Mouse (Mus musculus): ENCODE results near the gene Dync1li1. TPM values are rescaled to one million over a fixed set of nuclear protein-coding genes. Genes with fewer than 3 reads are reported as not detected.

The Dync1li1 gene
- polyA plus RNA-seq, 1 experiment from 2014 or later: 52.2 TPM

GRCm38 (mm10) chr9:114671946-114672345 lies 16.6 kb upstream of the Dync1li1 start:
- H3K4me1 ChIP-seq (ENCODE audit: control insufficient read depth, insufficient read depth, low read length): peaks cover 7% of the 10 kb centered on the region; the same call in 1 of the 2 replicates
- no peaks in the 10 kb centered on the region for H3K9me3 ChIP-seq (ENCODE audit: control insufficient read depth, low read length)
- H3K27me3 ChIP-seq (replicated peaks; ENCODE audit: control insufficient read depth, insufficient read depth, low read length): no peaks in the 10 kb centered on the region
- H3K27ac ChIP-seq (ENCODE audit: low read length): no peak overlapping the region
- 68% methylated on average over 1 of the region's 1 CpGs for WGBS
- no peak for ATAC-seq
- H3K4me2 ChIP-seq (ENCODE audit: low read depth, low read length): no peak overlapping the region
- H3K4me3 ChIP-seq (ENCODE audit: low read length): no peak overlapping the region
- H3K36me3 ChIP-seq (ENCODE audit: control insufficient read depth, insufficient read depth, low read length): no peaks in the 10 kb centered on the region
- no peak overlapping the region for H3K9ac ChIP-seq (ENCODE audit: low read depth, low read length)

- Histone ChIP-seq H3K9me3 (ENCODE audit: control insufficient read depth, low read length) (no peaks in the 10 kb centered on the region), H3K4me3 (ENCODE audit: low read length) (peak overlapping the region; percentile 36), H3K36me3 (ENCODE audit: control insufficient read depth, insufficient read depth, low read length) (no peaks in the 10 kb centered on the region), H3K27me3 (replicated peaks; ENCODE audit: control insufficient read depth, insufficient read depth, low read length) (no peaks in the 10 kb centered on the region), H3K9ac (ENCODE audit: low read depth, low read length) (peak overlapping the region; percentile 64), H3K4me1 (ENCODE audit: control insufficient read depth, insufficient read depth, low read length) (peaks cover 7% of the 10 kb centered on the region; the same call in 1 of the 2 replicates), H3K27ac (ENCODE audit: low read length) (no peak overlapping the region), H3K4me2 (ENCODE audit: low read depth, low read length) (peak overlapping the region; percentile 75)
- peak; percentile 63 for ATAC-seq
- 5% methylated on average over 24 of the region's 24 CpGs for WGBS
Measured at GRCm38 (mm10) chr9:114672703-114673561, 15.7 kb upstream of the Dync1li1 start.

GRCm38 (mm10) chr9:114673626-114674025 lies 15.0 kb upstream of the Dync1li1 start:
- 48% methylated on average over 2 of the region's 2 CpGs for WGBS

GRCm38 (mm10) chr9:114678576-114678975 lies 10.0 kb upstream of the Dync1li1 start:
- Histone ChIP-seq H3K36me3 (ENCODE audit: control insufficient read depth, insufficient read depth, low read length) (no peaks in the 10 kb centered on the region), H3K9me3 (ENCODE audit: control insufficient read depth, low read length) (no peaks in the 10 kb centered on the region), H3K27ac (ENCODE audit: low read length) (no peak overlapping the region), H3K4me1 (ENCODE audit: control insufficient read depth, insufficient read depth, low read length) (no peaks in the 10 kb centered on the region; the same call in 1 of the 2 replicates), H3K9ac (ENCODE audit: low read depth, low read length) (no peak overlapping the region), H3K4me3 (ENCODE audit: low read length) (no peak overlapping the region), H3K27me3 (replicated peaks; ENCODE audit: control insufficient read depth, insufficient read depth, low read length) (no peaks in the 10 kb centered on the region), H3K4me2 (ENCODE audit: low read depth, low read length) (no peak overlapping the region)
- 85% methylated on average over 5 of the region's 5 CpGs for whole genome bisulfite sequencing
- ATAC-seq: no peak

More at GRCm38 (mm10) chr9:114673626-114674025, 15.0 kb upstream of the Dync1li1 start:
- Histone ChIP-seq H3K27me3 (replicated peaks; ENCODE audit: control insufficient read depth, insufficient read depth, low read length) (no peaks in the 10 kb centered on the region), H3K36me3 (ENCODE audit: control insufficient read depth, insufficient read depth, low read length) (no peaks in the 10 kb centered on the region), H3K9ac (ENCODE audit: low read depth, low read length) (no peak overlapping the region), H3K9me3 (ENCODE audit: control insufficient read depth, low read length) (no peaks in the 10 kb centered on the region), H3K4me2 (ENCODE audit: low read depth, low read length) (no peak overlapping the region), H3K27ac (ENCODE audit: low read length) (no peak overlapping the region), H3K4me1 (ENCODE audit: control insufficient read depth, insufficient read depth, low read length) (peaks cover 7% of the 10 kb centered on the region; the same call in 1 of the 2 replicates), H3K4me3 (ENCODE audit: low read length) (no peak overlapping the region)
- no peak for ATAC-seq

- H3K9ac ChIP-seq (ENCODE audit: low read depth, low read length): no peak overlapping the region
- H3K4me2 ChIP-seq (ENCODE audit: low read depth, low read length): no peak overlapping the region
- no peaks in the 10 kb centered on the region for H3K36me3 ChIP-seq (ENCODE audit: control insufficient read depth, insufficient read depth, low read length)
- 87% methylated on average over 5 of the region's 5 CpGs for WGBS
- H3K27ac ChIP-seq (ENCODE audit: low read length): no peak overlapping the region
- H3K4me1 ChIP-seq (ENCODE audit: control insufficient read depth, insufficient read depth, low read length): no peaks in the 10 kb centered on the region
- ATAC-seq: no peak
- H3K9me3 ChIP-seq (ENCODE audit: control insufficient read depth, low read length): no peaks in the 10 kb centered on the region
- H3K4me3 ChIP-seq (ENCODE audit: low read length): no peak overlapping the region
- H3K27me3 ChIP-seq (replicated peaks; ENCODE audit: control insufficient read depth, insufficient read depth, low read length): no peaks in the 10 kb centered on the region
Measured at GRCm38 (mm10) chr9:114679944-114680343, 8.6 kb upstream of the Dync1li1 start.

- WGBS: 76% methylated on average over 6 of the region's 6 CpGs
- H3K4me2 ChIP-seq (ENCODE audit: low read depth, low read length): no peak overlapping the region
- H3K9ac ChIP-seq (ENCODE audit: low read depth, low read length): no peak overlapping the region
- no peak overlapping the region for H3K27ac ChIP-seq (ENCODE audit: low read length)
- H3K4me3 ChIP-seq (ENCODE audit: low read length): no peak overlapping the region
- no peak for ATAC-seq
- H3K4me1 ChIP-seq (ENCODE audit: control insufficient read depth, insufficient read depth, low read length): no peaks in the 10 kb centered on the region
- no peaks in the 10 kb centered on the region for H3K9me3 ChIP-seq (ENCODE audit: control insufficient read depth, low read length)
- H3K36me3 ChIP-seq (ENCODE audit: control insufficient read depth, insufficient read depth, low read length): no peaks in the 10 kb centered on the region
- H3K27me3 ChIP-seq (replicated peaks; ENCODE audit: control insufficient read depth, insufficient read depth, low read length): no peaks in the 10 kb centered on the region
Measured at GRCm38 (mm10) chr9:114680531-114680930, 8.1 kb upstream of the Dync1li1 start.

GRCm38 (mm10) chr9:114682193-114682592 lies 6.4 kb upstream of the Dync1li1 start:
- Histone ChIP-seq H3K9me3 (ENCODE audit: control insufficient read depth, low read length) (no peaks in the 10 kb centered on the region), H3K4me2 (ENCODE audit: low read depth, low read length) (no peak overlapping the region), H3K4me3 (ENCODE audit: low read length) (no peak overlapping the region), H3K36me3 (ENCODE audit: control insufficient read depth, insufficient read depth, low read length) (no peaks in the 10 kb centered on the region), H3K9ac (ENCODE audit: low read depth, low read length) (no peak overlapping the region), H3K27me3 (replicated peaks; ENCODE audit: control insufficient read depth, insufficient read depth, low read length) (no peaks in the 10 kb centered on the region), H3K27ac (ENCODE audit: low read length) (no peak overlapping the region), H3K4me1 (ENCODE audit: control insufficient read depth, insufficient read depth, low read length) (no peaks in the 10 kb centered on the region; the same call in 1 of the 2 replicates)
- WGBS: 77% methylated on average over 4 of the region's 4 CpGs
- no peak for ATAC-seq

- H3K27me3 ChIP-seq (replicated peaks; ENCODE audit: control insufficient read depth, insufficient read depth, low read length): no peaks in the 10 kb centered on the region
- H3K27ac ChIP-seq (ENCODE audit: low read length): peak overlapping the region; percentile 85
- no peaks in the 10 kb centered on the region for H3K36me3 ChIP-seq (ENCODE audit: control insufficient read depth, insufficient read depth, low read length)
- H3K9ac ChIP-seq (ENCODE audit: low read depth, low read length): no peak overlapping the region
- no peak overlapping the region for H3K4me2 ChIP-seq (ENCODE audit: low read depth, low read length)
- H3K4me1 ChIP-seq (ENCODE audit: control insufficient read depth, insufficient read depth, low read length): peaks cover 12% of the 10 kb centered on the region
- no peak overlapping the region for H3K4me3 ChIP-seq (ENCODE audit: low read length)
- ATAC-seq: peak; percentile 12; the same call in 1 of the 2 replicates
- WGBS: 50% methylated on average over 7 of the region's 7 CpGs
- H3K9me3 ChIP-seq (ENCODE audit: control insufficient read depth, low read length): no peaks in the 10 kb centered on the region
Measured at GRCm38 (mm10) chr9:114686245-114686644, 2.3 kb upstream of the Dync1li1 start.

- H3K4me3 ChIP-seq (ENCODE audit: low read length): peak overlapping the region; percentile 99; the same call in 1 of the 2 replicates
- H3K9me3 ChIP-seq (ENCODE audit: control insufficient read depth, low read length): no peaks in the 10 kb centered on the region
- H3K36me3 ChIP-seq (ENCODE audit: control insufficient read depth, insufficient read depth, low read length): peaks cover 4% of the 10 kb centered on the region; the same call in 1 of the 2 replicates
- peak overlapping the region; percentile 96 for H3K9ac ChIP-seq (ENCODE audit: low read depth, low read length)
- peak overlapping the region; percentile 91 for H3K4me2 ChIP-seq (ENCODE audit: low read depth, low read length)
- H3K27ac ChIP-seq (ENCODE audit: low read length): no peak overlapping the region
- no peaks in the 10 kb centered on the region for H3K27me3 ChIP-seq (replicated peaks; ENCODE audit: control insufficient read depth, insufficient read depth, low read length)
- peaks cover 12% of the 10 kb centered on the region for H3K4me1 ChIP-seq (ENCODE audit: control insufficient read depth, insufficient read depth, low read length)
- no peak for ATAC-seq
- WGBS: 74% methylated on average over 13 of the region's 13 CpGs
Measured at GRCm38 (mm10) chr9:114687639-114688038, 951 bp upstream of the Dync1li1 start.

Measured in intestine, embryonic 16.5 days (tissue).